Mouse (Mus musculus): Measurements from ENCODE around the gene Pus1. TPM values are rescaled to one million over a fixed set of nuclear protein-coding genes. Genes with fewer than 3 reads are reported as not detected.
A peak's percentile ranks its signal among the peaks of the same experiment; 100 is the strongest.

Pus1 gene
- polyA plus RNA-seq, 1 experiment = 22.2 TPM

- Histone ChIP-seq H3K36me3 (ENCODE audit: control insufficient read depth, insufficient read depth, low read length) (peaks cover 1% of the 10 kb centered on the region; the same call in 1 of the 2 replicates), H3K27ac (ENCODE audit: insufficient read depth, low read depth, low read length) (peak overlapping the region; percentile 29), H3K4me1 (ENCODE audit: control insufficient read depth, insufficient read depth, insufficient read length, low read length) (peaks cover 11% of the 10 kb centered on the region), H3K4me3 (ENCODE audit: low read depth, low read length) (peak overlapping the region; percentile 75), H3K27me3 (ENCODE audit: control insufficient read depth, insufficient read depth, low read length) (no peaks in the 10 kb centered on the region)
- 0% methylated on average over 14 of the region's 14 CpGs for WGBS
- TF ChIP-seq CTCF (IDR thresholded peaks at IDR 0.05; ENCODE audit: extremely low read depth, insufficient read length, insufficient replicate concordance, low read depth, low read length) (no peak), POLR2A (IDR thresholded peaks at IDR 0.05; ENCODE audit: low read depth, low read length) (no peak)
Observed at GRCm38 (mm10) chr5:110808061-110808631, 27.7 kb upstream of the Pus1 start.

GRCm38 (mm10) chr5:110807453-110807852, 27.0 kb upstream of the Pus1 start:
- Histone ChIP-seq H3K4me3 (ENCODE audit: low read depth, low read length) (peak overlapping the region; percentile 75), H3K27ac (ENCODE audit: insufficient read depth, low read depth, low read length) (peak overlapping the region; percentile 23; the same call in 1 of the 2 replicates)
- no peak for TF ChIP-seq POLR2A (IDR thresholded peaks at IDR 0.05; ENCODE audit: low read depth, low read length)
- TF ChIP-seq CTCF (IDR thresholded peaks at IDR 0.05; ENCODE audit: extremely low read depth, insufficient read length, insufficient replicate concordance, low read depth, low read length) = no peak

GRCm38 (mm10) chr5:110806676-110807075, 26.2 kb upstream of the Pus1 start:
- TF ChIP-seq POLR2A (IDR thresholded peaks at IDR 0.05; ENCODE audit: low read depth, low read length) = no peak
- TF ChIP-seq CTCF (IDR thresholded peaks at IDR 0.05; ENCODE audit: extremely low read depth, insufficient read length, insufficient replicate concordance, low read depth, low read length) = no peak
- H3K27ac ChIP-seq (ENCODE audit: insufficient read depth, low read depth, low read length) = no peak overlapping the region
- WGBS = 81% methylated on average over 1 of the region's 1 CpGs

More at GRCm38 (mm10) chr5:110807453-110807852, 27.0 kb upstream of the Pus1 start:
- peaks cover 11% of the 10 kb centered on the region for H3K4me1 ChIP-seq (ENCODE audit: control insufficient read depth, insufficient read depth, insufficient read length, low read length)
- WGBS = 78% methylated on average over 4 of the region's 4 CpGs
- H3K27me3 ChIP-seq (ENCODE audit: control insufficient read depth, insufficient read depth, low read length) = no peaks in the 10 kb centered on the region
- peaks cover 1% of the 10 kb centered on the region; the same call in 1 of the 2 replicates for H3K36me3 ChIP-seq (ENCODE audit: control insufficient read depth, insufficient read depth, low read length)

GRCm38 (mm10) chr5:110806154-110806553, 25.7 kb upstream of the Pus1 start:
- Histone ChIP-seq H3K4me3 (ENCODE audit: low read depth, low read length) (no peak overlapping the region), H3K27ac (ENCODE audit: insufficient read depth, low read depth, low read length) (no peak overlapping the region), H3K36me3 (ENCODE audit: control insufficient read depth, insufficient read depth, low read length) (peaks cover 1% of the 10 kb centered on the region; the same call in 1 of the 2 replicates), H3K4me1 (ENCODE audit: control insufficient read depth, insufficient read depth, insufficient read length, low read length) (peaks cover 11% of the 10 kb centered on the region), H3K27me3 (ENCODE audit: control insufficient read depth, insufficient read depth, low read length) (no peaks in the 10 kb centered on the region)
- no peak for TF ChIP-seq POLR2A (IDR thresholded peaks at IDR 0.05; ENCODE audit: low read depth, low read length)
- TF ChIP-seq CTCF (IDR thresholded peaks at IDR 0.05; ENCODE audit: extremely low read depth, insufficient read length, insufficient replicate concordance, low read depth, low read length) = no peak
- WGBS = 82% methylated on average over 4 of the region's 4 CpGs

More at GRCm38 (mm10) chr5:110806676-110807075, 26.2 kb upstream of the Pus1 start:
- Histone ChIP-seq H3K4me3 (ENCODE audit: low read depth, low read length) (no peak overlapping the region), H3K27me3 (ENCODE audit: control insufficient read depth, insufficient read depth, low read length) (no peaks in the 10 kb centered on the region), H3K4me1 (ENCODE audit: control insufficient read depth, insufficient read depth, insufficient read length, low read length) (peaks cover 11% of the 10 kb centered on the region), H3K36me3 (ENCODE audit: control insufficient read depth, insufficient read depth, low read length) (peaks cover 1% of the 10 kb centered on the region; the same call in 1 of the 2 replicates)

GRCm38 (mm10) chr5:110804012-110804743, 23.7 kb upstream of the Pus1 start:
- no peak overlapping the region for H3K27ac ChIP-seq (ENCODE audit: insufficient read depth, low read depth, low read length)
- TF ChIP-seq CTCF (IDR thresholded peaks at IDR 0.05; ENCODE audit: extremely low read depth, insufficient read length, insufficient replicate concordance, low read depth, low read length) = no peak
- no peak overlapping the region for H3K4me3 ChIP-seq (ENCODE audit: low read depth, low read length)
- H3K27me3 ChIP-seq (ENCODE audit: control insufficient read depth, insufficient read depth, low read length) = no peaks in the 10 kb centered on the region
- 73% methylated on average over 7 of the region's 7 CpGs for WGBS
- H3K36me3 ChIP-seq (ENCODE audit: control insufficient read depth, insufficient read depth, low read length) = peaks cover 1% of the 10 kb centered on the region; the same call in 1 of the 2 replicates
- peaks cover 15% of the 10 kb centered on the region for H3K4me1 ChIP-seq (ENCODE audit: control insufficient read depth, insufficient read depth, insufficient read length, low read length)

- TF ChIP-seq CTCF (IDR thresholded peaks at IDR 0.05; ENCODE audit: extremely low read depth, insufficient read length, insufficient replicate concordance, low read depth, low read length) (no peak), POLR2A (IDR thresholded peaks at IDR 0.05; ENCODE audit: low read depth, low read length) (no peak)
- H3K4me1 ChIP-seq (ENCODE audit: control insufficient read depth, insufficient read depth, insufficient read length, low read length) = peaks cover 10% of the 10 kb centered on the region; the same call in 1 of the 2 replicates
- H3K27ac ChIP-seq (ENCODE audit: insufficient read depth, low read depth, low read length) = no peak overlapping the region
- peaks cover 8% of the 10 kb centered on the region for H3K36me3 ChIP-seq (ENCODE audit: control insufficient read depth, insufficient read depth, low read length)
- H3K27me3 ChIP-seq (ENCODE audit: control insufficient read depth, insufficient read depth, low read length) = no peaks in the 10 kb centered on the region
- no peak overlapping the region for H3K4me3 ChIP-seq (ENCODE audit: low read depth, low read length)
Observed at GRCm38 (mm10) chr5:110802809-110803208, 22.4 kb upstream of the Pus1 start.

GRCm38 (mm10) chr5:110802186-110802585, 21.7 kb upstream of the Pus1 start:
- H3K27me3 ChIP-seq (ENCODE audit: control insufficient read depth, insufficient read depth, low read length) = no peaks in the 10 kb centered on the region
- no peak for TF ChIP-seq POLR2A (IDR thresholded peaks at IDR 0.05; ENCODE audit: low read depth, low read length)
- TF ChIP-seq CTCF (IDR thresholded peaks at IDR 0.05; ENCODE audit: extremely low read depth, insufficient read length, insufficient replicate concordance, low read depth, low read length) = no peak
- H3K4me3 ChIP-seq (ENCODE audit: low read depth, low read length) = no peak overlapping the region
- WGBS = 49% methylated on average over 4 of the region's 4 CpGs
- no peak overlapping the region for H3K27ac ChIP-seq (ENCODE audit: insufficient read depth, low read depth, low read length)
- peaks cover 9% of the 10 kb centered on the region for H3K36me3 ChIP-seq (ENCODE audit: control insufficient read depth, insufficient read depth, low read length)
- H3K4me1 ChIP-seq (ENCODE audit: control insufficient read depth, insufficient read depth, insufficient read length, low read length) = peaks cover 11% of the 10 kb centered on the region; the same call in 1 of the 2 replicates

Data from small intestine, adult 2 months (tissue).